13 mouse cellular contexts compared by ENCODE assay signal in the genomic region with DNA sequence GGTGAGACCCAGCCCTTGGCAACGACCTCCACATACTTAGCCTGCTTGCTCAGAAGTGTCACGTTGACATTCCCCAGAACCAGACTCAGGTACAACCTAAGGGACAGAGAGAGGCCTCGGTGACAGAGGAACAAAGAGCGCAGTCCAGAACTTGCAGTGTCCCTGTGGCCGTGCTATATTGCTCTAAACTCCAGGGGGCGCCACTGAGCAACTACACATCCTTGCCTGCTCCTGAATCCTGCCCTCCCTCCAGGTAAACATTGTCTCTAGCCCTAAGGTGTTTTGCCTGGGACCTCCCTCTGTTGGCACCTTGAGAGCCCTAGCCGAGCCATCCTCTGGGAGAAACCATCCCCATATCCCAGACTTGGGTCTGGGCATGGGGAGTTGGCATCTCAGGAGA. TPM values are rescaled to one million over a fixed set of nuclear protein-coding genes. Genes with fewer than 3 reads are reported as not detected.
A peak's percentile ranks its signal among the peaks of the same experiment; 100 is the strongest.
DNase-seq lines count a peak whose midpoint lies in the region; ATAC-seq and TF ChIP-seq lines count a peak whose summit lies in the region.
"Had no signal": no experiment of that assay in that cellular context is flagged by ENCODE, and none has a peak within 500 bp of the region (broad histone marks: within the 10 kb centered on the region; RNA-seq: fewer than 3 reads in every experiment).

No protein-coding gene starts in this region.

- peak; percentile 17; the same call in 1 of the 2 replicates for TF ChIP-seq CTCF in heart, postnatal 0 days (IDR thresholded peaks at IDR 0.05; ENCODE audit: low read depth)
- peak; percentile 40; the same call in 1 of the 2 replicates for TF ChIP-seq CTCF in spleen, adult 2 months (IDR thresholded peaks at IDR 0.05; ENCODE audit: extremely low read depth, insufficient read depth, insufficient read length, insufficient replicate concordance)

- no peak overlapping the region for H3K4me2 ChIP-seq in heart, postnatal 0 days (ENCODE audit: low read depth, low read length)
- H3K4me2 ChIP-seq: stomach, embryonic 15.5 days had no signal

- H3K4me3 ChIP-seq in heart, postnatal 0 days (ENCODE audit: low read depth, low read length): no peak overlapping the region
- no peak overlapping the region for H3K4me3 ChIP-seq in spleen, adult 2 months (ENCODE audit: extremely low read depth, insufficient read depth, insufficient read length)
- H3K4me3 ChIP-seq: midbrain, embryonic 10.5 days; stomach, embryonic 15.5 days had no signal

- 0 out of 2 replicates have a peak, but pooled peaks have one; percentile 12 for ATAC-seq in heart, postnatal 0 days (ENCODE audit: insufficient read depth, low read depth)

- H3K4me1 ChIP-seq in heart, postnatal 0 days (ENCODE audit: control insufficient read depth, insufficient read depth): no peaks in the 10 kb centered on the region
- no peaks in the 10 kb centered on the region for H3K4me1 ChIP-seq in spleen, adult 2 months (ENCODE audit: control insufficient read depth, insufficient read depth, insufficient read length)
- H3K4me1 ChIP-seq: midbrain, embryonic 10.5 days; stomach, embryonic 15.5 days had no signal

- DNase-seq in heart, postnatal 0 days (ENCODE audit: low spot score): no peak
- DNase-seq in heart, adult 18-20 months: no peak
- peak in 1 of 2 experiments; percentile 8 for DNase-seq in spleen, adult 2 months (ENCODE audit: low read depth in 1 of 2, low spot score in 2 of 2)
- no peak for DNase-seq in spleen, adult 12 weeks (ENCODE audit: low spot score)
- DNase-seq in c-Kit-negative CD71-positive TER-119-positive erythroid progenitor cells, embryonic 14.5 days (ENCODE audit: low read depth, low spot score): peak; percentile 12
- peak; percentile 57 for DNase-seq in testis, postnatal 14 days (ENCODE audit: low spot score)
- DNase-seq in right cerebral cortex, postnatal 4 days: no peak
- no peak for DNase-seq in right cerebral cortex, postnatal 25 days
- DNase-seq: heart, postnatal 10 days had no signal

- TF ChIP-seq POLR2A in spleen, adult 2 months (IDR thresholded peaks at IDR 0.05; ENCODE audit: low read depth, low read length): no peak

- no peak overlapping the region for H3K9ac ChIP-seq in heart, postnatal 0 days (replicated peaks; ENCODE audit: low read depth, low read length)
- H3K9ac ChIP-seq: stomach, embryonic 15.5 days had no signal

- WGBS in heart, postnatal 0 days: 62% methylated on average over 7 of the region's 7 CpGs
- WGBS in spleen, adult 2 months: 85% methylated on average over 7 of the region's 7 CpGs

- no peaks in the 10 kb centered on the region for H3K9me3 ChIP-seq in heart, postnatal 0 days (replicated peaks; ENCODE audit: control insufficient read depth, low read length)
- H3K9me3 ChIP-seq: midbrain, embryonic 10.5 days; stomach, embryonic 15.5 days had no signal

- H3K27me3 ChIP-seq in heart, postnatal 0 days (ENCODE audit: control insufficient read depth, insufficient read depth, low read length): no peaks in the 10 kb centered on the region
- no peaks in the 10 kb centered on the region for H3K27me3 ChIP-seq in spleen, adult 2 months (ENCODE audit: control insufficient read depth, insufficient read depth, low read length)
- H3K27me3 ChIP-seq: stomach, embryonic 15.5 days had no signal

- H3K36me3 ChIP-seq in heart, postnatal 0 days (replicated peaks; ENCODE audit: control insufficient read depth, insufficient read depth, low read length): peaks cover 65% of the 10 kb centered on the region
- peaks cover 36% of the 10 kb centered on the region for H3K36me3 ChIP-seq in spleen, adult 2 months (ENCODE audit: control insufficient read depth, insufficient read depth, low read length)

- no peak for TF ChIP-seq EP300 in heart, postnatal 0 days (IDR thresholded peaks at IDR 0.05; ENCODE audit: low read depth)

- H3K27ac ChIP-seq in heart, postnatal 0 days (ENCODE audit: low read depth): no peak overlapping the region
- H3K27ac ChIP-seq in spleen, adult 2 months (ENCODE audit: insufficient read depth, low read length): no peak overlapping the region
- H3K27ac ChIP-seq: midbrain, embryonic 10.5 days; stomach, embryonic 15.5 days had no signal

RNA-seq across cellular contexts. Expression of a gene that starts 7.1 kb away (rescaled TPM):
- 25.6 and 32.6 TPM in 2 replicates for total RNA-seq in heart, postnatal 0 days (2014; rRNA removed; ENCODE audit: low replicate concordance)
- 33.9 and 34.2 TPM in 2 replicates for polyA plus RNA-seq in heart, postnatal 0 days (2015; fragmentation: Nextera tagmentation; extraction: Ambion mirVana)
- total RNA-seq in heart, adult 18-20 months (2021): 10 to 100 TPM; 14.3 to 16.3 TPM
- polyA plus RNA-seq in spleen, adult 2 months (2012; rRNA removed): 16.1 and 17.3 TPM in 2 replicates

RNA-seq across cellular contexts. Expression of a gene that starts 41.0 kb away (rescaled TPM):
- total RNA-seq in heart, postnatal 0 days (2014; rRNA removed; ENCODE audit: low replicate concordance): not detected in 2 replicates
- polyA plus RNA-seq in heart, postnatal 0 days (2015; fragmentation: Nextera tagmentation; extraction: Ambion mirVana): 0.18 and 0.42 TPM in 2 replicates
- not detected for total RNA-seq in heart, adult 18-20 months (2021)
- not detected in 2 replicates for polyA plus RNA-seq in spleen, adult 2 months (2012; rRNA removed)
- total RNA-seq: gastrocnemius, adult 8-10 months; heart, postnatal 10 days had no signal
- polyA plus RNA-seq: limb, embryonic 11.5 days had no signal

RNA-seq across cellular contexts. Expression of a gene that starts 41.1 kb away (rescaled TPM):
- 389 and 420 TPM in 2 replicates for total RNA-seq in heart, postnatal 0 days (2014; rRNA removed; ENCODE audit: low replicate concordance)
- polyA plus RNA-seq in heart, postnatal 0 days (2015; fragmentation: Nextera tagmentation; extraction: Ambion mirVana): 2,045 and 2,081 TPM in 2 replicates
- 1,000 to 10,000 TPM; 1,865 to 1,976 TPM for total RNA-seq in heart, adult 18-20 months (2021)
- 200 and 320 TPM in 2 replicates for polyA plus RNA-seq in spleen, adult 2 months (2012; rRNA removed)

Comparison
In these comparisons a context has a peak if more than half of its experiments do, and no peak if none do; other contexts are left out.
1. DNase-seq: peak in c-Kit-negative CD71-positive TER-119-positive erythroid progenitor cells, embryonic 14.5 days (single experiment) and testis, postnatal 14 days (single experiment); none in heart, postnatal 0 days (single experiment), heart, adult 18-20 months (0 of 2), spleen, adult 12 weeks (single experiment), right cerebral cortex, postnatal 4 days (single experiment) and right cerebral cortex, postnatal 25 days (single experiment).